In the genomic region with DNA sequence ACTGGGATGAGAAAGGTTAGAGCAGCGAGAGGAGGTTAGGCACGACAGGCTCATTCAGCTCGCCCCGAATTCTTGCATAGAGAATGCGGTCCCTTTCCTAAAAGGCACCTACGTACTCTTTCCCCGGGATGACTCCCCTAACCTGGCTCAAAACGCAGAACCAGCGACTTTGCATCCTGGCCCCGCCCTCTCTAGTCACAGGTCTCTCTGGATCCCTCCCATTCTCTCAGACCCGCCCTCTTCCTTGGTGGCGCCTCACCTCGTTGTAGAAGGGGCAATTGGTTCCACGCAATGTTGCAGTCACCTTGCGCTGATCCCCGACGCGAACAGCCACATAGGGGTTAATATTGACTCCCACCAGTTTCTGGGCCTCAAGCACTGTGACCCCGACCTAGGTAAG, we compare ENCODE assay signal across 8 mouse cellular contexts. TPM values are rescaled to one million over a fixed set of nuclear protein-coding genes. Genes with fewer than 3 reads are reported as not detected.
DNase-seq lines count a peak whose midpoint lies in the region; ATAC-seq and TF ChIP-seq lines count a peak whose summit lies in the region.

No protein-coding gene starts in this region.

- H3K9ac ChIP-seq in neural tube, embryonic 15.5 days (replicated peaks), result no peak overlapping the region

- no peak overlapping the region for H3K4me3 ChIP-seq in kidney, adult 2 months (ENCODE audit: insufficient read depth, low read depth, low read length)
- H3K4me3 ChIP-seq in neural tube, embryonic 15.5 days (replicated peaks), result no peak overlapping the region

- H3K27ac ChIP-seq in kidney, adult 2 months (ENCODE audit: insufficient read depth, low read depth, low read length), result no peak overlapping the region
- H3K27ac ChIP-seq in neural tube, embryonic 15.5 days (replicated peaks), result no peak overlapping the region

- H3K4me1 ChIP-seq in kidney, adult 2 months (ENCODE audit: control insufficient read depth, insufficient read depth, low read length), result no peaks in the 10 kb centered on the region
- H3K4me1 ChIP-seq in neural tube, embryonic 15.5 days, result no peaks in the 10 kb centered on the region

- H3K4me2 ChIP-seq in neural tube, embryonic 15.5 days, result peak overlapping the region; percentile 32

- no peak for ATAC-seq in neural tube, embryonic 15.5 days (ENCODE audit: low FRiP score)
- ATAC-seq in erythroblast, adult 5-6 weeks (replicated peaks; ENCODE audit: low FRiP score, poor library complexity, severe bottlenecking), result no peak; the same call in 1 of the 2 replicates

- no peaks in the 10 kb centered on the region for H3K36me3 ChIP-seq in kidney, adult 2 months (ENCODE audit: control insufficient read depth, insufficient read depth, low read length)
- no peaks in the 10 kb centered on the region for H3K36me3 ChIP-seq in neural tube, embryonic 15.5 days

- WGBS in kidney, adult 2 months, result 8% methylated on average over 19 of the region's 19 CpGs
- WGBS in neural tube, embryonic 15.5 days, result 6% methylated on average over 19 of the region's 19 CpGs

- no peaks in the 10 kb centered on the region for H3K9me3 ChIP-seq in neural tube, embryonic 15.5 days (replicated peaks)

- intact Hi-C loops in left cerebral cortex, postnatal 14 days (cut with DNase I), result no loop called here

- TF ChIP-seq CTCF in kidney, adult 2 months (conservative IDR thresholded peaks at IDR 0.05; ENCODE audit: insufficient read depth, insufficient read length, low read depth, low read length), result no peak

- DNase-seq in kidney, adult 2 months, result peak; percentile 7
- no peak for DNase-seq in kidney, adult 11 months
- peak; percentile 49 for DNase-seq in embryo, embryonic 10.5 days (ENCODE audit: low spot score)
- peak; percentile 23 to 56 for DNase-seq in kidney, postnatal 25 days
- DNase-seq in left cerebral cortex, postnatal 14 days (ENCODE audit: low spot score in 2 of 2), result no peak
- DNase-seq in cerebellum, postnatal 25 days, result no peak

- H3K27me3 ChIP-seq in kidney, adult 2 months (replicated peaks; ENCODE audit: control insufficient read depth, insufficient read depth, low read length), result no peaks in the 10 kb centered on the region
- peaks cover 8% of the 10 kb centered on the region; the same call in 1 of the 2 replicates for H3K27me3 ChIP-seq in neural tube, embryonic 15.5 days (replicated peaks)

- TF ChIP-seq POLR2A in kidney, adult 2 months (IDR thresholded peaks at IDR 0.05; ENCODE audit: low read depth, low read length), result no peak

RNA-seq across cellular contexts. Expression of a gene that starts 4.8 kb away (rescaled TPM):
- 0.38 and 0.67 TPM in 2 replicates for polyA plus RNA-seq in kidney, adult 2 months (2012; rRNA removed)
- polyA plus RNA-seq in neural tube, embryonic 15.5 days (2015; fragmentation: Nextera tagmentation; extraction: Ambion mirVana), result 0.09 TPM in 2 replicates
- not detected for total RNA-seq in left cerebral cortex, postnatal 14 days (2021)
- not detected in 2 replicates for total RNA-seq in erythroblast, adult 5-6 weeks (2015; ENCODE audit: low replicate concordance)
- not detected in 2 replicates for total RNA-seq in erythroblast, adult 5-6 weeks (2017; ENCODE audit: low replicate concordance)

RNA-seq across cellular contexts. Expression of a gene that starts 17.0 kb away (rescaled TPM):
- 3.3 and 3.6 TPM in 2 replicates for polyA plus RNA-seq in kidney, adult 2 months (2012; rRNA removed)
- 5.9 and 6.4 TPM in 2 replicates for polyA plus RNA-seq in neural tube, embryonic 15.5 days (2015; fragmentation: Nextera tagmentation; extraction: Ambion mirVana)
- 1 to 10 TPM; 4.7 to 6.9 TPM for total RNA-seq in left cerebral cortex, postnatal 14 days (2021)
- total RNA-seq in erythroblast, adult 5-6 weeks (2015; ENCODE audit: low replicate concordance), result not detected in 2 replicates
- total RNA-seq in erythroblast, adult 5-6 weeks (2017; ENCODE audit: low replicate concordance), result not detected in 2 replicates

RNA-seq across cellular contexts. Expression of a gene that starts 40.1 kb away (rescaled TPM):
- polyA plus RNA-seq in kidney, adult 2 months (2012; rRNA removed), result 327 and 345 TPM in 2 replicates
- 395 and 438 TPM in 2 replicates for polyA plus RNA-seq in neural tube, embryonic 15.5 days (2015; fragmentation: Nextera tagmentation; extraction: Ambion mirVana)
- 100 to 1,000 TPM; 180 to 200 TPM for total RNA-seq in left cerebral cortex, postnatal 14 days (2021)
- total RNA-seq in erythroblast, adult 5-6 weeks (2015; ENCODE audit: low replicate concordance), result 52.0 and 98.0 TPM in 2 replicates
- total RNA-seq in erythroblast, adult 5-6 weeks (2017; ENCODE audit: low replicate concordance), result 11.4 and 17.8 TPM in 2 replicates

RNA-seq across cellular contexts. Expression of a gene that starts 40.2 kb away (rescaled TPM):
- polyA plus RNA-seq in kidney, adult 2 months (2012; rRNA removed), result 2.6 and 2.9 TPM in 2 replicates
- polyA plus RNA-seq in neural tube, embryonic 15.5 days (2015; fragmentation: Nextera tagmentation; extraction: Ambion mirVana), result 1.6 and 2.1 TPM in 2 replicates
- total RNA-seq in left cerebral cortex, postnatal 14 days (2021), result 1 to 10 TPM in 1 of 2 experiments, under 1 TPM in 1; 0.88 to 1.3 TPM
- not detected in 2 replicates for total RNA-seq in erythroblast, adult 5-6 weeks (2015; ENCODE audit: low replicate concordance)
- total RNA-seq in erythroblast, adult 5-6 weeks (2017; ENCODE audit: low replicate concordance), result 1.4 TPM in 1 of 2 replicates, not detected in the other

Comparison
In these comparisons a context has a peak if more than half of its experiments do, and no peak if none do; other contexts are left out.
1. DNase-seq: peak in kidney, adult 2 months (single experiment), embryo, embryonic 10.5 days (single experiment) and kidney, postnatal 25 days (2 of 2); none in kidney, adult 11 months (single experiment), left cerebral cortex, postnatal 14 days (0 of 2) and cerebellum, postnatal 25 days (0 of 2).
2. RNA of a gene that starts 17.0 kb away (total RNA-seq): 4.7 to 6.9 TPM in left cerebral cortex, postnatal 14 days; not detected in erythroblast, adult 5-6 weeks; every median in the first group is over 4 times any median in the second.